In genomic region chr16:18858551-18858950, GRCm38 (mm10) we compare ENCODE assay signal across 9 mouse cellular contexts. TPM values are rescaled to one million over a fixed set of nuclear protein-coding genes. Genes with fewer than 3 reads are reported as not detected.
A peak's percentile ranks its signal among the peaks of the same experiment; 100 is the strongest.
DNase-seq lines count a peak whose midpoint lies in the region; ATAC-seq and TF ChIP-seq lines count a peak whose summit lies in the region.
"Had no signal": no experiment of that assay in that cellular context is flagged by ENCODE, and none has a peak within 500 bp of the region (broad histone marks: within the 10 kb centered on the region; RNA-seq: fewer than 3 reads in every experiment).

No protein-coding gene starts in this region.

- TF ChIP-seq EP300 in liver, postnatal 0 days (IDR thresholded peaks at IDR 0.05; ENCODE audit: low read depth) = no peak

- H3K27me3 ChIP-seq in hindbrain, embryonic 11.5 days (ENCODE audit: control insufficient read depth, insufficient read depth, low read length) = no peaks in the 10 kb centered on the region
- H3K27me3 ChIP-seq in hindbrain, embryonic 12.5 days = no peaks in the 10 kb centered on the region
- H3K27me3 ChIP-seq in liver, postnatal 0 days (ENCODE audit: insufficient read depth, low read length) = no peaks in the 10 kb centered on the region

- TF ChIP-seq CTCF in liver, postnatal 0 days (IDR thresholded peaks at IDR 0.05; ENCODE audit: low read depth) = peak; percentile 68

- H3K4me3 ChIP-seq in hindbrain, embryonic 11.5 days (ENCODE audit: low read depth, low read length) = no peak overlapping the region
- H3K4me3 ChIP-seq in hindbrain, embryonic 12.5 days = no peak overlapping the region
- H3K4me3 ChIP-seq in liver, postnatal 0 days (ENCODE audit: low read depth, low read length) = no peak overlapping the region

- H3K36me3 ChIP-seq in hindbrain, embryonic 11.5 days (ENCODE audit: control insufficient read depth, insufficient read depth, low read length) = no peaks in the 10 kb centered on the region
- no peaks in the 10 kb centered on the region for H3K36me3 ChIP-seq in hindbrain, embryonic 12.5 days
- H3K36me3 ChIP-seq in liver, postnatal 0 days (replicated peaks; ENCODE audit: insufficient read depth, low read length) = no peaks in the 10 kb centered on the region

- H3K27ac ChIP-seq in hindbrain, embryonic 11.5 days (ENCODE audit: low read depth, low read length) = no peak overlapping the region
- H3K27ac ChIP-seq in hindbrain, embryonic 12.5 days = no peak overlapping the region
- no peak overlapping the region for H3K27ac ChIP-seq in liver, postnatal 0 days (ENCODE audit: low read depth)

- H3K9ac ChIP-seq in hindbrain, embryonic 11.5 days (ENCODE audit: low read depth, low read length) = no peak overlapping the region
- no peak overlapping the region for H3K9ac ChIP-seq in hindbrain, embryonic 12.5 days
- no peak overlapping the region for H3K9ac ChIP-seq in liver, postnatal 0 days (replicated peaks)

- ATAC-seq in hindbrain, embryonic 11.5 days (ENCODE audit: low FRiP score) = no peak
- no peak for ATAC-seq in hindbrain, embryonic 12.5 days (ENCODE audit: low FRiP score)
- peak; percentile 44 for ATAC-seq in liver, postnatal 0 days

- H3K4me1 ChIP-seq in hindbrain, embryonic 11.5 days (replicated peaks; ENCODE audit: control insufficient read depth, insufficient read depth, low read length) = no peaks in the 10 kb centered on the region
- no peaks in the 10 kb centered on the region for H3K4me1 ChIP-seq in hindbrain, embryonic 12.5 days
- no peaks in the 10 kb centered on the region for H3K4me1 ChIP-seq in liver, postnatal 0 days (ENCODE audit: insufficient read depth)

- H3K9me3 ChIP-seq in hindbrain, embryonic 11.5 days (ENCODE audit: control insufficient read depth, low read length) = no peaks in the 10 kb centered on the region
- no peaks in the 10 kb centered on the region for H3K9me3 ChIP-seq in hindbrain, embryonic 12.5 days (replicated peaks)
- no peaks in the 10 kb centered on the region for H3K9me3 ChIP-seq in liver, postnatal 0 days (ENCODE audit: low read length)

- DNase-seq in hindbrain, embryonic 11.5 days (ENCODE audit: low spot score) = peak; percentile 42
- DNase-seq in A20 (ENCODE audit: low read depth, low spot score) = peak; percentile 82
- DNase-seq in T-cell, adult 2 months (ENCODE audit: low spot score) = peak; percentile 68
- DNase-seq in embryo, embryonic 10 days (ENCODE audit: low spot score) = peak; percentile 46
- DNase-seq in liver, postnatal 0 days = peak; percentile 16
- DNase-seq in thymus, postnatal 14 days = peak; percentile 47
- DNase-seq in gastrocnemius, adult 8-10 months (ENCODE audit: low spot score in 2 of 2) = no peak

- H3K4me2 ChIP-seq in hindbrain, embryonic 11.5 days (replicated peaks; ENCODE audit: low read depth, low read length) = no peak overlapping the region
- no peak overlapping the region for H3K4me2 ChIP-seq in hindbrain, embryonic 12.5 days (replicated peaks)
- H3K4me2 ChIP-seq in liver, postnatal 0 days (ENCODE audit: low read depth, low read length) = no peak overlapping the region

RNA-seq across cellular contexts. Expression of gene Mrpl40, which starts 18.1 kb away (rescaled TPM):
- polyA plus RNA-seq in hindbrain, embryonic 11.5 days (2014; fragmentation: Nextera tagmentation; extraction: Ambion mirVana) = 90.9 and 101 TPM in 2 replicates
- 70.3 and 76.8 TPM in 2 replicates for polyA plus RNA-seq in hindbrain, embryonic 12.5 days (2016; fragmentation: Nextera tagmentation; extraction: Ambion mirVana)
- polyA plus RNA-seq in liver, postnatal 0 days (2015; fragmentation: Nextera tagmentation; extraction: Ambion mirVana) = 41.4 and 42.0 TPM in 2 replicates
- 10 to 100 TPM; 35.2 to 43.2 (median 39.6) TPM for total RNA-seq in gastrocnemius, adult 8-10 months (2022)

RNA-seq across cellular contexts. Expression of gene Hira, which starts 18.3 kb away (rescaled TPM):
- polyA plus RNA-seq in hindbrain, embryonic 11.5 days (2014; fragmentation: Nextera tagmentation; extraction: Ambion mirVana) = 16.4 and 17.6 TPM in 2 replicates
- 23.3 and 24.2 TPM in 2 replicates for polyA plus RNA-seq in hindbrain, embryonic 12.5 days (2016; fragmentation: Nextera tagmentation; extraction: Ambion mirVana)
- 2.6 and 3.1 TPM in 2 replicates for polyA plus RNA-seq in liver, postnatal 0 days (2015; fragmentation: Nextera tagmentation; extraction: Ambion mirVana)
- 10 to 100 TPM; 22.3 to 40.6 (median 27.0) TPM for total RNA-seq in gastrocnemius, adult 8-10 months (2022)

RNA-seq across cellular contexts. Expression of gene Gm28539, which starts 22.2 kb away (rescaled TPM):
- not detected in 2 replicates for polyA plus RNA-seq in hindbrain, embryonic 11.5 days (2014; fragmentation: Nextera tagmentation; extraction: Ambion mirVana)
- not detected in 2 replicates for polyA plus RNA-seq in hindbrain, embryonic 12.5 days (2016; fragmentation: Nextera tagmentation; extraction: Ambion mirVana)
- polyA plus RNA-seq in liver, postnatal 0 days (2015; fragmentation: Nextera tagmentation; extraction: Ambion mirVana) = not detected in 2 replicates
- total RNA-seq in gastrocnemius, adult 8-10 months (2022) = 1 to 10 TPM in 1 of 4 experiments, under 1 TPM in 1, not detected in 2; 0.48 to 3.1 TPM
- polyA plus RNA-seq: small intestine, adult 2 months had no signal

RNA-seq across cellular contexts. Expression of gene 2510002D24Rik, which starts 22.2 kb away (rescaled TPM):
- 19.8 and 25.6 TPM in 2 replicates for polyA plus RNA-seq in hindbrain, embryonic 11.5 days (2014; fragmentation: Nextera tagmentation; extraction: Ambion mirVana)
- polyA plus RNA-seq in hindbrain, embryonic 12.5 days (2016; fragmentation: Nextera tagmentation; extraction: Ambion mirVana) = 28.4 and 32.7 TPM in 2 replicates
- polyA plus RNA-seq in liver, postnatal 0 days (2015; fragmentation: Nextera tagmentation; extraction: Ambion mirVana) = 9.7 and 11.8 TPM in 2 replicates
- total RNA-seq in gastrocnemius, adult 8-10 months (2022) = 10 to 100 TPM; 15.7 to 19.6 (median 17.1) TPM

RNA-seq across cellular contexts. Expression of gene Cdc45, which starts 46.8 kb away (rescaled TPM):
- polyA plus RNA-seq in hindbrain, embryonic 11.5 days (2014; fragmentation: Nextera tagmentation; extraction: Ambion mirVana) = 50.8 and 54.8 TPM in 2 replicates
- 27.3 and 28.1 TPM in 2 replicates for polyA plus RNA-seq in hindbrain, embryonic 12.5 days (2016; fragmentation: Nextera tagmentation; extraction: Ambion mirVana)
- polyA plus RNA-seq in liver, postnatal 0 days (2015; fragmentation: Nextera tagmentation; extraction: Ambion mirVana) = 15.8 and 18.7 TPM in 2 replicates
- total RNA-seq in gastrocnemius, adult 8-10 months (2022) = 1 to 10 TPM; 1.4 to 3.1 (median 1.8) TPM

Comparison
In these comparisons a context has a peak if more than half of its experiments do, and no peak if none do; other contexts are left out.
1. DNase-seq: peak in hindbrain, embryonic 11.5 days (single experiment), A20 (single experiment), T-cell, adult 2 months (single experiment), embryo, embryonic 10 days (single experiment), liver, postnatal 0 days (single experiment) and thymus, postnatal 14 days (single experiment); none in gastrocnemius, adult 8-10 months (0 of 2).